Mouse (Mus musculus) liver, embryonic 18 days (tissue): ENCODE measurements around the gene Zfyve9. TPM values are rescaled to one million over a fixed set of nuclear protein-coding genes. Genes with fewer than 3 reads are reported as not detected.

Source experiments
- polyA plus RNA-seq: library from polyadenylated mRNA; depleted of rRNA; stranded (reverse); fragments of >200 nt; gene quantifications from 2 replicates; pipeline ENCODE4 v1.2.3, GENCODE M21; 2012; rRNA removed

Gene Zfyve9
- polyA plus RNA-seq = 2.1 and 2.7 TPM in 2 replicates

GRCm38 (mm10) chr4:108780057-108780863 lies at the start of gene Zfyve9:
Zfyve9 (minus strand) TSS chr4:108780798.

GRCm38 (mm10) chr4:108719349-108719748 lies 61.2 kb downstream of the Zfyve9 start, which contains the start of gene 3110021N24Rik:
3110021N24Rik (plus strand) TSS chr4:108719649.

GRCm38 (mm10) chr4:108619587-108620341 lies 160.8 kb downstream of the Zfyve9 start, which contains the start of gene Cc2d1b:
Cc2d1b (plus strand) TSS chr4:108619940.

Other genes starting within 250 kb of the Zfyve9 start
- 16.0 and 17.3 TPM in 2 replicates for gene Prpf38a, start 201.5 kb downstream of the Zfyve9 start, polyA plus RNA-seq
- 4.5 and 5.5 TPM in 2 replicates for gene Orc1, start 201.4 kb downstream of the Zfyve9 start, polyA plus RNA-seq
- gene Cc2d1b, start 160.9 kb downstream of the Zfyve9 start, polyA plus RNA-seq = 8.7 and 9.0 TPM in 2 replicates
- gene 3110021N24Rik, start 61.1 kb downstream of the Zfyve9 start, polyA plus RNA-seq = 0.02 and 0.03 TPM in 2 replicates
- 23.4 and 26.2 TPM in 2 replicates for gene Btf3l4, start 52.8 kb upstream of the Zfyve9 start, polyA plus RNA-seq
- gene Txndc12, start 53.8 kb upstream of the Zfyve9 start, polyA plus RNA-seq = 20.6 and 23.2 TPM in 2 replicates
- gene Kti12, start 67.0 kb upstream of the Zfyve9 start, polyA plus RNA-seq = 20.7 and 21.2 TPM in 2 replicates
- 0.02 and 0.05 TPM in 2 replicates for gene A730015C16Rik, start 67.8 kb upstream of the Zfyve9 start, polyA plus RNA-seq
- 1.3 and 1.4 TPM in 2 replicates for gene Rab3b, start 98.3 kb upstream of the Zfyve9 start, polyA plus RNA-seq
- gene Nrd1, start 219.9 kb upstream of the Zfyve9 start, polyA plus RNA-seq = 34.2 and 35.9 TPM in 2 replicates